24 mouse cellular contexts compared by ENCODE assay signal in the genomic region with DNA sequence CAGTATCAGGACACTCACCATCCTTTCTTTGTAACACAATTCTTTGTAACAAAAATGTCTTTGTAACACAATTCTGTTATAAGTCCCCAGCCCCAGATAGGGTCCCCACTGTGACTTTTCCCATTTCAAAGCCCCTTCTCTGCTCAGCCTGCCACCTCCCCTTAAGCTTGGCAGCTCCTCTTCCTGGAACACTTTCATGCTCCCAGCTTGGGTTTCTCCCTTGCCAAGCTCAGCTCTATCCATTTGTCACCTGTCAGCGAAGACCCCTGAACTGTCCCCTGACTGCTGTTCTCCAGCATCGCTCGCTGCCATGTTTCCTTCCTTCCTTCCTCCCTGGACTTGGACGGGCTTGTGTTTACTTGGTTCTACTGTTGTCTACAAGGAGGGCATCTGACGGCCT. TPM values are rescaled to one million over a fixed set of nuclear protein-coding genes. Genes with fewer than 3 reads are reported as not detected.
DNase-seq lines count a peak whose midpoint lies in the region; TF ChIP-seq lines count a peak whose summit lies in the region.
"Had no signal": no experiment of that assay in that cellular context is flagged by ENCODE, and none has a peak within 500 bp of the region (broad histone marks: within the 10 kb centered on the region; RNA-seq: fewer than 3 reads in every experiment).

No protein-coding gene starts in this region.

- TF ChIP-seq CTCF in left cerebral cortex, adult 2 months (IDR thresholded peaks at IDR 0.05) = no peak
- no peak for TF ChIP-seq CTCF in olfactory bulb, adult 2 months (IDR thresholded peaks at IDR 0.05; ENCODE audit: insufficient read depth, low read depth, low read length)

- WGBS in olfactory bulb, adult 2 months = 88% methylated on average over 5 of the region's 5 CpGs

- peak overlapping the region; percentile 93 for H3K27ac ChIP-seq in left cerebral cortex, adult 2 months
- H3K27ac ChIP-seq in olfactory bulb, adult 2 months (ENCODE audit: insufficient read depth, low read depth, low read length) = peak overlapping the region; percentile 90
- H3K27ac ChIP-seq: embryonic facial prominence, embryonic 10.5 days; embryonic facial prominence, embryonic 12.5 days; forebrain, embryonic 13.5 days; forebrain, embryonic 15.5 days had no signal

- peak; percentile 70 to 79 for DNase-seq in cerebellum, postnatal 10 days
- DNase-seq in cerebellum, adult 9-10 months = no peak
- DNase-seq in left cerebral cortex, adult 2 months (ENCODE audit: extremely low spot score in 1 of 2, low spot score in 2 of 2) = no peak
- no peak for DNase-seq in left cerebral cortex, adult 11 months (ENCODE audit: low spot score)
- DNase-seq: adrenal gland, adult 8-10 months; adrenal gland, postnatal 14 days; adrenal gland, postnatal 36 days; B cell, adult 2 months; cerebellum, adult 11-12 months; cerebellum, adult 2 months; cerebellum, adult 9-11 months; cerebellum, postnatal 36 days; forebrain, postnatal 0 days had no signal

- TF ChIP-seq POLR2A in olfactory bulb, adult 2 months (IDR thresholded peaks at IDR 0.05; ENCODE audit: insufficient read depth, low read depth, low read length) = no peak

- H3K4me1 ChIP-seq in olfactory bulb, adult 2 months (ENCODE audit: control insufficient read depth, insufficient read depth, low read length) = peaks cover 67% of the 10 kb centered on the region
- H3K4me1 ChIP-seq: forebrain, embryonic 13.5 days; forebrain, embryonic 15.5 days had no signal

- H3K4me3 ChIP-seq in left cerebral cortex, adult 2 months = no peak overlapping the region
- H3K4me3 ChIP-seq in olfactory bulb, adult 2 months (ENCODE audit: insufficient read depth, low read depth, low read length) = no peak overlapping the region
- H3K4me3 ChIP-seq: embryonic facial prominence, embryonic 10.5 days; embryonic facial prominence, embryonic 12.5 days; forebrain, embryonic 13.5 days; forebrain, embryonic 15.5 days had no signal

- intact Hi-C loops in left cerebral cortex, adult 2 months (cut with DNase I) = no loop called here

RNA-seq across cellular contexts. Expression of gene Trhr2, which starts 2.9 kb away (rescaled TPM):
- 10 to 100 TPM in 1 of 2 experiments, 1 to 10 TPM in 1; 7.1 to 11.4 TPM for total RNA-seq in left cerebral cortex, adult 2 months (2021)
- polyA plus RNA-seq in olfactory bulb, adult 2 months (2012; ENCODE audit: insufficient read depth, insufficient read length, low replicate concordance, missing spikeins) = not detected in 2 replicates
- total RNA-seq: adrenal gland, adult 18-20 months; adrenal gland, adult 8-10 months; adrenal gland, postnatal 14 days; adrenal gland, postnatal 36 days; forebrain, postnatal 0 days; G1E had no signal
- polyA plus RNA-seq: activated CD4-positive, CD25-positive, alpha-beta regulatory T cell, adult 4 months; CD4-positive, CD25-positive, alpha-beta regulatory T cell, adult 4 months; embryonic facial prominence, embryonic 10.5 days; embryonic facial prominence, embryonic 14.5 days; forebrain, embryonic 11.5 days; forebrain, embryonic 13.5 days; forebrain, embryonic 15.5 days; G1E had no signal

RNA-seq across cellular contexts. Expression of gene Zc3h18, which starts 18.8 kb away (rescaled TPM):
- total RNA-seq in left cerebral cortex, adult 2 months (2021) = 10 to 100 TPM; 42.3 to 45.0 TPM
- not detected in 2 replicates for polyA plus RNA-seq in olfactory bulb, adult 2 months (2012; ENCODE audit: insufficient read depth, insufficient read length, low replicate concordance, missing spikeins)

Comparison
In these comparisons a context has a peak if more than half of its experiments do, and no peak if none do; other contexts are left out.
1. DNase-seq: peak in cerebellum, postnatal 10 days (2 of 2); none in cerebellum, adult 9-10 months (single experiment), left cerebral cortex, adult 2 months (0 of 2) and left cerebral cortex, adult 11 months (single experiment).